Mouse (Mus musculus): ENCODE measurements around the gene Gm10320. TPM values are rescaled to one million over a fixed set of nuclear protein-coding genes. Genes with fewer than 3 reads are reported as not detected.

The Gm10320 gene
- polyA plus RNA-seq, 1 experiment from 2014 or later = 0.79 TPM

DNA sequence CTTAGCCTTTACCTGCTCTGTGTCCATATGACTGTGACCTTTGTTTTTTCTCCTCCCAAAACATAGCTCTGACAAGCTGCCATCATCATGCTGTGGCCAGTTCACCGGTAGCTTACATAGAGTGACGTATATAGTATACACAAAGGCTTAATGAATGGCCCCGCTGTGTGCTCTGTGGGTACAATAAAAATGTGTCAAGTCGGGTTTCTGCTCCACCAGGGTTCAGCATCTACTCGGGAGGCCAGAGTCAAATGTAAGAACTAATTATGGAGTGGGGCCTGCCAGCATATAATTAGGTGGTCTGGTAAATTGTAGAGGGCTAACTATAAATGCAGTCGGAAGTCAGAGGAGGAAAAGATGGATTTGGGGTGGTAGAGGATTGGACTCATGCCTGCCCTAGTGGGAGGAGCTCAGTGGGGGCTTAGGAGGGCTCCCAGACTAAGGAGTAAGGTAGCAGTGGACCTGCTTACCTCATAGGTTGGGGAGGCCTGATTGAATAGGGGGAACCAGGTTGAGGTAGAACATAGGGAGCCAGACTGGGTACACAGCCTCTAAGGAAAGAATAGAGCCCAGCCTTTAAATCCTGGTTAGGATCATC lies 32.0 kb upstream of the Gm10320 start:
- 76% methylated on average over 6 of the region's 6 CpGs for WGBS
- no peak overlapping the region for H3K4me2 ChIP-seq
- no peak for ATAC-seq (replicated peaks; ENCODE audit: insufficient number of reproducible peaks, insufficient read depth, low FRiP score, low read depth)
- no peaks in the 10 kb centered on the region for H3K4me1 ChIP-seq (replicated peaks)
- no peak overlapping the region for H3K9ac ChIP-seq
- H3K36me3 ChIP-seq = no peaks in the 10 kb centered on the region
- no peaks in the 10 kb centered on the region for H3K27me3 ChIP-seq
- H3K27ac ChIP-seq = no peak overlapping the region
- H3K4me3 ChIP-seq = no peak overlapping the region
- 0 out of 2 replicates have a peak, but pooled peaks cover 3% of the 10 kb centered on the region for H3K9me3 ChIP-seq (replicated peaks)

DNA sequence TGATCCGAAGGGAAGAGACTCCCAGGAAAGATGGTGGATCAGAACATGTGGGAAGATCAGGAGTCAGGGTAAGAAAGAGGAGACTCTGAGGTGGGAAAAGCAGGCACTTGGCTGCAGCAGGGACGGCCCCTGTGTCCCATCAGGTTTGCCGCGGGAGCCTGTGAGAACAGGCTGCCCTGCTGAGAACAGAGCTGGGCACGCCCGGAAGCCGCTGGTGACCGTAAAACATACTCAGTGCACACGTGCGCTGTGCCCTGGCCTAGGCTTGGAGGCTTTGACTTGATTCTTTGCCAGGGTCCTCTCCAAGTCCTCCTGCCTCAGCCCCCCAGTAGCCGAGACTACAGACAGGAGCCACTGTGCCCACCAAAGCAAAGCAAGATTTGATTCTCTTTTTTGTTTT lies 26.5 kb upstream of the Gm10320 start:
- Histone ChIP-seq H3K4me1 (replicated peaks) (no peaks in the 10 kb centered on the region; the same call in 1 of the 2 replicates), H3K9ac (no peak overlapping the region), H3K27ac (no peak overlapping the region), H3K36me3 (no peaks in the 10 kb centered on the region), H3K27me3 (no peaks in the 10 kb centered on the region), H3K9me3 (replicated peaks) (0 out of 2 replicates have a peak, but pooled peaks cover 3% of the 10 kb centered on the region), H3K4me2 (peak overlapping the region; percentile 8; the same call in 1 of the 2 replicates), H3K4me3 (no peak overlapping the region)
- 21% methylated on average over 11 of the region's 11 CpGs for WGBS
- ATAC-seq (replicated peaks; ENCODE audit: insufficient number of reproducible peaks, insufficient read depth, low FRiP score, low read depth) = no peak

DNA sequence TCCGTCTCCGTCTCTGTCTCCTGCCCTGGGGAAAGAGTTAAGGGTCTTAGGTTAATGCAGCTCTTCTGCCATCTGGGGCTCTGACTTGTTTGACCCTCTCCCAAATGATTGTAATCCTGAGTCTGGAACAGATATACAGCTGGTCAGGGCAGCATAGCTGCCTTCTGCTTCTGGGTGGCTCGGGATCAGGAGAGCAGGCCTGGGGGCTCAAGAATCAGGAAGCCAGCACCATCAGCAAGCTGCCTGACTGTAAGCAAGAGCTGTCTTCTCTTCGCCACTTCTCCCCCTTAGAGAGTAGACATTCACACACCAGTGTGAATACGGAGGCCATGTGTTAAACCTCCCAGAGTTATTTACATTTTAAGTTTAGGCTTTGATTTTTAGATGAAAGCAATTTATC lies 25.9 kb upstream of the Gm10320 start:
- no peak for ATAC-seq (replicated peaks; ENCODE audit: insufficient number of reproducible peaks, insufficient read depth, low FRiP score, low read depth)
- 0 out of 2 replicates have a peak, but pooled peaks cover 3% of the 10 kb centered on the region for H3K9me3 ChIP-seq (replicated peaks)
- no peak overlapping the region for H3K4me2 ChIP-seq
- WGBS = 58% methylated on average over 5 of the region's 5 CpGs
- no peaks in the 10 kb centered on the region for H3K27me3 ChIP-seq
- no peak overlapping the region for H3K9ac ChIP-seq
- H3K27ac ChIP-seq = no peak overlapping the region
- no peaks in the 10 kb centered on the region; the same call in 1 of the 2 replicates for H3K4me1 ChIP-seq (replicated peaks)
- H3K36me3 ChIP-seq = no peaks in the 10 kb centered on the region
- H3K4me3 ChIP-seq = no peak overlapping the region

DNA sequence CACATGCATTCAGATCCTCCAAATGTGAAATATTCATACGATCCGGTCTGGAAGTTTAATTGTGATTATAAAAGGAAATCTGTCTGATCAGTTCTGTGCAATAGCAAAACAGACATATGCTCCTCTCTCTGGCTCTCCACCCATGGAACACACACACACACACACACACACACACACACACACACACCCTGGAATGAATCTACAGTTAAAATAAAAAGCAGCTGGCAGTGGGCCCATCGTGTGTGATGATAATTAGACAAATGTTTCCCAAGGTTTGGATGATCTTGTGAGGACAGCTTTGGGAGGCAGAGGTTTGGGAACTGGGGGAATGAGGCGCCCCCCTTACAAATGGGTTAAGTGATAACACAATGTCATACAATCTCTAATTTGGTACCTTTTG lies 25.2 kb upstream of the Gm10320 start:
- Histone ChIP-seq H3K9ac (no peak overlapping the region), H3K4me1 (replicated peaks) (no peaks in the 10 kb centered on the region; the same call in 1 of the 2 replicates), H3K27me3 (no peaks in the 10 kb centered on the region), H3K27ac (no peak overlapping the region), H3K4me2 (no peak overlapping the region), H3K9me3 (replicated peaks) (no peaks in the 10 kb centered on the region), H3K36me3 (no peaks in the 10 kb centered on the region), H3K4me3 (no peak overlapping the region)
- WGBS = 77% methylated on average over 4 of the region's 4 CpGs
- no peak for ATAC-seq (replicated peaks; ENCODE audit: insufficient number of reproducible peaks, insufficient read depth, low FRiP score, low read depth)

DNA sequence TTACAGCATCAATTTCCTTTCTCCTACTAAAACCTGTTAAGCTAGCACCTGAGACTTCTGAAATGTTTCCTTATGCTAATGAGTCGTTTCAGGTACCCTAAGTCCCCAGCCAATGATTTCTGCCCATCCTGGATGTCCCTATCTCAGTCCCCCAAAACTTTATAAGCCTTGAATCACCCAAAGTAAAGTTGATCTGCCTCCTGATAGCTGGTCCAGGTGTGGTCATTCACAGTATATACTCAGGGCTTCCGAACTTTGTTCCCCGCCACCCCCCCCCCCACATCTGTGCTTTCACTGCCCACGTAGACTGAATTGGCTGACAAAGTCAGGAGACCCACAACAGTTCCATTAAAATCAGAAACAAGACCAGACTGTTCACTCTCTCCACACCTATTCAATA lies 20.3 kb upstream of the Gm10320 start:
- no peak overlapping the region for H3K27ac ChIP-seq
- no peak overlapping the region for H3K4me2 ChIP-seq
- H3K4me3 ChIP-seq = no peak overlapping the region
- ATAC-seq (replicated peaks; ENCODE audit: insufficient number of reproducible peaks, insufficient read depth, low FRiP score, low read depth) = no peak
- peaks cover 27% of the 10 kb centered on the region for H3K27me3 ChIP-seq
- WGBS = 79% methylated on average over 4 of the region's 4 CpGs
- no peaks in the 10 kb centered on the region for H3K9me3 ChIP-seq (replicated peaks)
- H3K4me1 ChIP-seq (replicated peaks) = no peaks in the 10 kb centered on the region
- H3K9ac ChIP-seq = no peak overlapping the region
- no peaks in the 10 kb centered on the region for H3K36me3 ChIP-seq

DNA sequence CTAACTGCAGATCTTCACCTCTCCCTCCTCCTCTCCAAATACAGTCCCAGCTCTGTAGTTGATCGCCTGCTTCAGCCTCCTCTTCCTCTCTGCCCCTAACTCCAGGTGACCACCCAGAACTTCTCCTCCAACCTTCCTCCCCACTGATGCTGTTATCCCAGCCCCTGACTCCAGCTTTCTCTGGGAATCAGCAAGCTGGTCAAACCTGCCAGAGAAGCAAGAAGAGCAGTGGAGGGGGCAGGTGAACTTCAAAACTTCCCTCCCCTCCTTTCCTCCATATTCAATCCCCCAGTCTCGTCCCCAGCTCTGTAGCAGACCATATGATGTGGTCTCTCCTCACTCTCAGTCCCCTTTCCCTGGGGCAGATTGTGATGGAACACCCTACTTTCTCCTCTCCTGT lies 15.9 kb upstream of the Gm10320 start:
- WGBS = 40% methylated on average over 2 of the region's 2 CpGs
- no peak overlapping the region for H3K9ac ChIP-seq
- no peaks in the 10 kb centered on the region for H3K9me3 ChIP-seq (replicated peaks)
- peaks cover 21% of the 10 kb centered on the region for H3K4me1 ChIP-seq (replicated peaks)
- H3K4me2 ChIP-seq = no peak overlapping the region
- no peaks in the 10 kb centered on the region for H3K36me3 ChIP-seq
- ATAC-seq (replicated peaks; ENCODE audit: insufficient number of reproducible peaks, insufficient read depth, low FRiP score, low read depth) = no peak
- no peak overlapping the region for H3K4me3 ChIP-seq
- peaks cover 71% of the 10 kb centered on the region for H3K27me3 ChIP-seq
- H3K27ac ChIP-seq = no peak overlapping the region

DNA sequence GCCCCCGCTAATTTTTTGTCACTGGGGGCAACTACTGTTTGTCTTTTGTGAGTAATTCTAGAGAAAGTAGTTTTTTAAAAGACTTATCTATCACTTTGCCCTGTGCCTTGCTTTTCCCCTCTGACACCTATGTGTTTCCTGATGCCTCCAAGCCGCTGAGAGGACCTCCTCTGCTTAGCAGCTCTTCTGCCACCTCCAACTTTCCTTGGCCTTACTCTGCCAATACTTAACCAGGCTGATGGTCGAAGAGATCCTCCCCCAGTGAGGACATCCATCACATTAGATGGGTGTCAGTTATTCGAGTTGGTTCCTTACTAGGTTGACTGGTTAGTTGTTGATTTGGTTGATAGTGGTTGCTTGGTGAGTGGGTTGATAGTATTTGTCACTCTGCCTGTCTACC lies 14.7 kb upstream of the Gm10320 start:
- H3K36me3 ChIP-seq = no peaks in the 10 kb centered on the region
- ATAC-seq (replicated peaks; ENCODE audit: insufficient number of reproducible peaks, insufficient read depth, low FRiP score, low read depth) = no peak
- H3K27ac ChIP-seq = no peak overlapping the region
- no peaks in the 10 kb centered on the region for H3K9me3 ChIP-seq (replicated peaks)
- WGBS = 12% methylated on average over 4 of the region's 4 CpGs
- H3K4me1 ChIP-seq (replicated peaks) = peaks cover 28% of the 10 kb centered on the region
- H3K4me3 ChIP-seq = no peak overlapping the region
- H3K4me2 ChIP-seq = no peak overlapping the region
- H3K27me3 ChIP-seq = peaks cover 82% of the 10 kb centered on the region
- no peak overlapping the region for H3K9ac ChIP-seq

DNA sequence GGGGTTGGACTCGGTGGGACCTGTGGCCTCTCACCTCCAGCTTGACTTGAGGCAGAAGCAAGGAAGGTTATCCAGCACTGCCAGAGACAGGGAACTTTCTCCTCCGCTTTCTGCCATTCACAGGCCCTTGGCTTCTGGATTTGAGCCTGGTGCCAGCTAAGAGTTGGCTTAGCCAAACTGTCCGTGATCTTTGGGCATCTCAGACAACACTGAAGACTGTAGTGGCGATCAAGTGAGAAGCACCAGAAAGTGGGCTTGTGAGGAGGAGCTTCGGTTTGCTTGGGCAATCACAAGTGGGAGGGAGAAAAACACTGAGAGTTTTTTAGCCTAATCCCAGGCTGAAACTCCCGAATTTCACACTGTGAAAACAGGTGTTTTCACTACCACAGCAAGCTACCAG lies 14.2 kb upstream of the Gm10320 start:
- Histone ChIP-seq H3K27me3 (peaks cover 87% of the 10 kb centered on the region), H3K27ac (no peak overlapping the region), H3K4me1 (replicated peaks) (peaks cover 28% of the 10 kb centered on the region), H3K36me3 (no peaks in the 10 kb centered on the region), H3K9ac (no peak overlapping the region), H3K4me3 (no peak overlapping the region), H3K9me3 (replicated peaks) (no peaks in the 10 kb centered on the region), H3K4me2 (no peak overlapping the region)
- no peak for ATAC-seq (replicated peaks; ENCODE audit: insufficient number of reproducible peaks, insufficient read depth, low FRiP score, low read depth)
- 21% methylated on average over 6 of the region's 6 CpGs for WGBS

DNA sequence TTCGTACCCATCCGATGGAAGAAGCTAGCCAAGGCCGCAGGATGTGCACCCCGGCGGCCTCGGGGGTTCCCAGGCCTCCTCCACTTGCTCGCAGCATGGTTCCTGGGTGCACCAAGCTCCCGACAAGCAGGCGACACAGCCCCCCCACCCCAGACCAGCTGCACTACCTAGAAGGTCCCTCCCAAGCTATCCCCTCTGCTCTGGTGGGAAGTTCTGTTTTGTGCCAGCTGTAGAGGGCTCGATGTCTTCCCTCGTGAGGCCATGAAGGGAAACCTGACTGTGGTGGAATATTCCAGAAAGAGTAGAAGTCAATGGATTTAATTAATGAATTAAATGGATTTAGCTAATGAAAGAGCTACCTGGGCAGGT lies 13.7 kb upstream of the Gm10320 start:
- H3K27me3 ChIP-seq = peaks cover 92% of the 10 kb centered on the region
- H3K4me2 ChIP-seq = no peak overlapping the region
- 12% methylated on average over 11 of the region's 11 CpGs for WGBS
- ATAC-seq (replicated peaks; ENCODE audit: insufficient number of reproducible peaks, insufficient read depth, low FRiP score, low read depth) = no peak
- peaks cover 28% of the 10 kb centered on the region for H3K4me1 ChIP-seq (replicated peaks)
- peak overlapping the region; percentile 42; the same call in 1 of the 2 replicates for H3K4me3 ChIP-seq
- H3K36me3 ChIP-seq = no peaks in the 10 kb centered on the region
- H3K9me3 ChIP-seq (replicated peaks) = no peaks in the 10 kb centered on the region
- H3K27ac ChIP-seq = no peak overlapping the region
- H3K9ac ChIP-seq = no peak overlapping the region

DNA sequence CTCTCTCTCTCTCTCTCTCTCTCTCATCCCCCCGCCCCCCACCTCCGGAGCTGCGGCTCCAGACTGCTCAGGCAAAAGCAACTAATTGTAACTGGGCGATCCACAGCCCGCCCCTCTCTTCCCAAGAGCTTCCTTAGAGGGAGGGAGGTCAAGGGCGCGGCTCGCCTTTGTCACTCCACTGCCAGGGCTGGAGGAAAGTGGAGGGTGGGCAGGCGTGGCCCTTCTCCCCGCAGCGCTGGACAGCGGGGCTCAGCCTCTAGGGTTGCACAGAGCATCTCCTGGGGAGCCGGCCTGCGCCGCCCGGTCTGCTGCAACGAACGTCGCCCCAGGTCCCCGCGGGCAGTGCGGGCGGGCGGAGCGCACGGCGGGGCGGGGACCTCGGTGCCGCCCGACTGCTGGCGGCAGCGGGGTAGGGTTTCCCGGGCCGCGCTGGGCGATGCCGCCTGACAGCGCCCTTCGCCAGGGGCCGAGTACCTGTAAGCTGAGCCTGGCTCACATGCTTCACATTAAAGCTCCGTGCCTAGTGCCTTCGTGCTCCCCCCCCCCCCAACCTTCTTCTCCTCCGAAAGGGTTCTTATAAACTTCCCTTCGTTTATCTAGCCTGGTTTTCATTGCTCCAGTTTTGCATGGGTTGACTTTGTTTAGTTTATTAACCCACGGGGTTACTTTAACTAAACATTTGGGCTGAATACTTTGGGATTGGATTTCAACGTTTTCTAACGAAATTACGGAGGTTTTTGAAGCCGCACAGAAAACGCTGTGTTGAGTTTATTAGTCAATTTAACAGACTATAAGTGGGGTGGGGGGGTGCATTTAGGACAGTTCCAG lies 13.1 kb upstream of the Gm10320 start:
- H3K27ac ChIP-seq = no peak overlapping the region
- H3K4me2 ChIP-seq = peak overlapping the region; percentile 76
- peak overlapping the region; percentile 42 for H3K4me3 ChIP-seq
- H3K9me3 ChIP-seq (replicated peaks) = no peaks in the 10 kb centered on the region
- WGBS = under 1% methylated on average over 50 of the region's 51 CpGs
- no peaks in the 10 kb centered on the region for H3K36me3 ChIP-seq
- peak; percentile 43; the same call in 1 of the 2 replicates for ATAC-seq (replicated peaks; ENCODE audit: insufficient number of reproducible peaks, insufficient read depth, low FRiP score, low read depth)
- peaks cover 28% of the 10 kb centered on the region for H3K4me1 ChIP-seq (replicated peaks)
- peaks cover 92% of the 10 kb centered on the region for H3K27me3 ChIP-seq
- peak overlapping the region; percentile 25; the same call in 1 of the 2 replicates for H3K9ac ChIP-seq

DNA sequence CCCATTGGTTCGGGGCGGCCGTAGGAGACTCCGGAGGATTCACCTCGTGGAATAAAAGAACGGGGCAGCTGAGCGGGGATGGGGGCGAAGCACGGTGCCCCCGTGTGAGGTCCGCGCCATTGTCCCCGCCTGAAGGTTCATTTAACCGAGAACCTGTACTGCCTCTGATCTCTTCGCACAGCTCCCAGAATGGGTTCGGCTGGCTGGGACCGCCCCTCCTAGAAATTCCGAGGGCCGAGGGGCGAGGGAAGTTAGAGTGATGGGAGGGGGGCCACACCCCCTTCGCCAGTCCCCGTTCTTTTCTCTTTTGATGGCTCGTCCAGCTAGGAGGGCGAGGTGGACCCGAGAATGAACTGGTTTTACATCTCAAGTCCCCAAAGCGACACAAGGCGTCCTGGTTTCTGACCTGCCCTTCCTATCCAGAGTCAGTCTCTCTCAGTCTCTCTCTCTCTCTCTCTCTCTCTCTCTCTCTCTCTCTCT lies 12.4 kb upstream of the Gm10320 start:
- Histone ChIP-seq H3K4me3 (peak overlapping the region; percentile 42), H3K27ac (no peak overlapping the region), H3K9ac (no peak overlapping the region), H3K36me3 (no peaks in the 10 kb centered on the region), H3K4me2 (peak overlapping the region; percentile 76), H3K4me1 (replicated peaks) (peaks cover 28% of the 10 kb centered on the region), H3K27me3 (peaks cover 96% of the 10 kb centered on the region), H3K9me3 (replicated peaks) (no peaks in the 10 kb centered on the region)
- under 1% methylated on average over 27 of the region's 27 CpGs for WGBS
- no peak for ATAC-seq (replicated peaks; ENCODE audit: insufficient number of reproducible peaks, insufficient read depth, low FRiP score, low read depth)

Data from heart, embryonic 15.5 days (tissue).